Mouse (Mus musculus) CD8-positive naive resting alpha-beta T cell, adult 2 months (primary cell): ENCODE results near the gene 1700029H14Rik.

Experiments
- DNase-seq, 2 experiments: peaks; one replicate each; pipeline ENCODE4 v3.0.0; 2022; ENCODE audit warnings: low read depth in 2 of 2, low spot score in 2 of 2

The 1700029H14Rik gene

DNA sequence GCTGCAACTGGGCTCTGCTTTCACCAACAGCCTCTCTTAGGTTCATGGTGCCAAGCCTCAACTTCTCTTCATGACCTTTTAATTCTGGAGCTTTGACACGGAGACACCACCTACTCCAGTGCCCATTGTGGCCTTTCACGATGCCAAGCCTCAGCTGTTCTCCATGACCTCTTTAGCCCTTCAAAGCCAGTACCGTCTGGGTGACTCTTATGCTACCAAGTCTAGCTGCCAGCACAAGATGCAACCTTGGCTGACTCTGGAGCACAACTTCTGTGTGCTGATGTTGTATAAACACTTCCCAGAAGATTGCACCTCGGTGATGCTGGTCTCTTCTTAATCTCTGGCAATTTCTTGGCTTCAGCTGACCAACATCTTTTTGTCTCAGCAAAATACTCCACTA is 15.8 kb downstream of the 1700029H14Rik start:
- no peak for DNase-seq

GRCm38 (mm10) chr8:13541526-13541925 is 20.7 kb downstream of the 1700029H14Rik start:
- no peak for DNase-seq

- no peak for DNase-seq
Measured at GRCm38 (mm10) chr8:13540122-13540521, 22.1 kb downstream of the 1700029H14Rik start.

DNA sequence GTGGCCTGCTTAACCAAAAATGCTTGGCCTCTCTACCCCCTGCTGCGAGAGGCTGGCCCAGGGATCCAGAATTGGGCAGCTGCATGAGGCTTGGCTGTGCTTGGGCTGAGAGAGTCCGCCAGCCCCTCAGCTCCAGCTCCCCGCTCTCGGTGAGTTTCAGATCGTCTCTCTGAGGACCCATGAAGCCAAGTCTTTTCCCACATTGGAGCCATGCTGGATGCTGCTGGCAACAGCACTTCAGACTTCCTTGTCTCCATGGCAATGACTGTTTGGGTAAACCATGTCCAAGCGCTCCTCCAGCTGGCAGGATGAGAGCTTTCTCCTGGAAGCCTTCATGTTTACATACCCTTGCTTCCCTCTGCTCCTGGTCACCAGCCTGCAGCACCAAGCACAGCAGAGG is 23.4 kb downstream of the 1700029H14Rik start:
- no peak for DNase-seq

GRCm38 (mm10) chr8:13537102-13537501 is 25.2 kb downstream of the 1700029H14Rik start:
- DNase-seq, result no peak

- no peak for DNase-seq
Measured at GRCm38 (mm10) chr8:13533123-13533522, 29.1 kb downstream of the 1700029H14Rik start.

DNA sequence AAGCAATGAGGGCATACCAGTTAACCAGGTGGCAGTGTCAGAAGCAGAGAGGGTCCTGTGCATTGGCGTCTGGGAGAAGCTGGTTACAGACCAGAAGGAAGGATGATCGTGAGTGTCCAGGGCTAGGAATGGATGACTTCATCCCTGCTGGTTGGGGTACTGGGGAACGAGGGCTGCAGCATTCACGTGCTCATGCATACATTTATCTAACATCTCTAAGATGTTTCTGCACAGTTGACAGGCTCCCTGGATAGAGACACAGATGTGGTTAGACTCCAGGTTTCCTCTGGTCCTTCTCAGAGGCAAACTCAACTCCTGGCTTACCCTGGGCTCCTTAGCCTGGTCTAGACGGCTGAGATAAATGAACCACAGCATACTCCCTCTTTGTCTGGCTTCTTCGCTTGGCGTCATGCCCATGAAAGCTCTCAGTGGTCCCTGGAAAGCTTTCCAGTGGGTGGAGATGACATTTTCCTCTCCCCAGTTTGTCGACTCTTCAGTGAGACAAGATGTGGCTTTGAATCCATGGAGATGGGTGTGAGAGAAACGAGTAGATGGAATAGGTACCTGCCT is 30.6 kb downstream of the 1700029H14Rik start:
- no peak for DNase-seq

- DNase-seq, result no peak
Measured at GRCm38 (mm10) chr8:13530941-13531340, 31.3 kb downstream of the 1700029H14Rik start.

- DNase-seq, result no peak
Measured at GRCm38 (mm10) chr8:13530401-13530800, 31.9 kb downstream of the 1700029H14Rik start.

DNA sequence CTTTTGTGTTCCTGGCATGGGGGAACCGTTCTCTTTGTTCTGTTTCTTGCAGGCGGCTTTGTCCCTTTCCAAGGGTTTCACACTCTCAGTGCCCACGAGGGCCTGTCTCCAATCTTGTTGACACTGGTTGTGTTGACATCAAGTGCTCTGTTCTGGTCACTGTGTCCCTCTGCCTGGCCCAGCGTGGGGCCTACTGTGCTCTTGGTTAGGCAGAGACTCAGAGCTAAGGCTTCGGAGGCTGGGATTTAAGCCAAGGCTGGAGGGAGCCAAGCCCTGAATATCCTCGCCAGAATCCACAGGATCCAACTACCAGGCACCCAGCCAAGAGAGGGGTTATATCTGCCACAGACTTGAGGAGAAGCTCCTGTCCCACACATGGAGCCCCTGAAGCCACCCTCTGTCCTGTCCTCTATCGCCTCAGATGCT is 32.4 kb downstream of the 1700029H14Rik start:
- DNase-seq, result no peak

- no peak for DNase-seq
Measured at GRCm38 (mm10) chr8:13529011-13529840, 33.0 kb downstream of the 1700029H14Rik start.

DNA sequence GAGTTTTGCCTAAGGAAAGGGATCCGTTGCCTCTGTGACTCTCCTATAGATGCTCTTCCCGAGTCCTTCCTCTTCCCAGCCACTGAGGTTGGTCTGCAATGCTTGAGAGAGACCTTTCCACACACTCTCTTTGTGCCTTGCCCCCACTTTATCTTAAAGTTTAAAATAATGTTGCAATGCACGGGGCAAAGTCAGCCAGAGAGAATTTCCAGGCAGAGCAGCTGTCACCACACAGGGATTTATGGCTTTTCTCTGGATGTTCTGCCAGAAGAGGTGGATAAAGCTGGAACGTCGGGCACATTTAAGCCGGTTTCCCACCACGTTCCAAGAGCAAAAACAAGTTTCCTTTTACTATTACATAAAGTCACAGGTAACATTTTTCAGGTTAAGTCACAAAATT is 40.9 kb downstream of the 1700029H14Rik start:
- DNase-seq, result no peak

DNA sequence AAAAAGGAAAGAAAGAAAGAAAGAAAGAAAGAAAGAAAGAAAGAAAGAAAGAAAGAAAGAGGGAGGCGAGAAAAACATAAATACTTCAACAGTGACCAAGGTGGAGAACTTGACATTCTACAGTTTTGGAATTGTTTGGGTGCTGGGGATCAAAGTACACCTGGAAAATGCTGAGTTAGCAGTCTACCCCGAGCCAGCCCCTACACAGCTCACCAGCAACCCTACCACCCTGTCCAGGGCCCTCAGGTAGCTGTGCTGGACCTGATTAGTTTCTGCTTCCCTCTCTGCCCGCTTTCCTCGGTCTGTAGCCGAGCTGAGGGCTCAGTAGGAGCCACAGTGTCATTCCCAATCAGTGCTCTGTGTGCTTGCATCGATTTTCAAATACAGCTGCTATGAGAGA is 41.9 kb downstream of the 1700029H14Rik start:
- DNase-seq, result no peak

GRCm38 (mm10) chr8:13519503-13519902 is 42.8 kb downstream of the 1700029H14Rik start:
- no peak for DNase-seq

DNA sequence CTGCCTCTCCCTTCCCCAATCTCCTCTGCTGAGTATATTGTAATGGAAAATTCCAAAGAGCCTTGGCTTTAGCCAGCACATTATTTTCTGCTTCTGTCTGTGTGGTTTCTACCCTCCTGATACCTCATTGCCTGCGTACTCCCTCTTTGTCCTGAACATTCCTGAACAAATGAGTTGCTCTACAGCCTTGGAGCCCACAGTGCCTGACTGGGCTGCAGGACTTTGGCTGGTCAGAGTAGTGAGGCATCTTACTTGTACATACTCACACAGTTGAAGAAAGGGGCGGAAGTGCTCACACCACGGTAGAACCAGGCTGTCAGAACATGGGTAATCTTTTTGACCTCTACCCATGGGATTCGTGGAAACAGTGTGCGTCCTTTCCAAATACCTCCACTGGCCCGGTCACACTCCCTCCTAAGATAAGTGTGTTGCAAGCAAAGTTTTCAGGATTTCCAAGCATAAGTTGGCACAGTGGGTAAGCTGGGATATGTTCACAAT is 44.9 kb downstream of the 1700029H14Rik start:
- DNase-seq, result no peak

GRCm38 (mm10) chr8:13516728-13517127 is 45.5 kb downstream of the 1700029H14Rik start:
- DNase-seq, result no peak

DNA sequence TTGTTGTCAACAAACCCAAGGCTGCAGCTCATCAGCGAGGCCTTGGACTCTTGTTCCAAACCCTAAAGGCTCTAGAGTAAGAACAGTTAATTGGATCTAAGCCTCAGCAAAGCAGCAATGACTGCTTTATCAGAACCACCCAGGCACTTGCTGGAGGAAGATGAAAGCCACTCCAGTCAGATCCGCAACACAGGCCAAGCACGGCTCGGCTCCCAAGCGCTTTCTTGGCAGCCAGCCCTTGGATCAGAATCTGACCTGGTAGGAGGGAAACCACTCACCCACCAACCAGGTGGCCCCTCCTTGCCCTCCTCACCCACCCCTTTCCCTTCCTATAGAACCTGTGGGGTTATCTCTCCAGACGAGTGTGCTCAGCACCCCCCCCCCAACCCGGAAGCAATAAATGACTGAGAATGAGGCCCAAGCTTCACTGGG is 46.2 kb downstream of the 1700029H14Rik start:
- DNase-seq, result no peak

- no peak for DNase-seq
Measured at GRCm38 (mm10) chr8:13513556-13514370, 48.5 kb downstream of the 1700029H14Rik start.

- DNase-seq, result no peak
Measured at GRCm38 (mm10) chr8:13512677-13513076, 49.6 kb downstream of the 1700029H14Rik start.

- no peak for DNase-seq
Measured at GRCm38 (mm10) chr8:13512016-13512415, 50.2 kb downstream of the 1700029H14Rik start.

DNA sequence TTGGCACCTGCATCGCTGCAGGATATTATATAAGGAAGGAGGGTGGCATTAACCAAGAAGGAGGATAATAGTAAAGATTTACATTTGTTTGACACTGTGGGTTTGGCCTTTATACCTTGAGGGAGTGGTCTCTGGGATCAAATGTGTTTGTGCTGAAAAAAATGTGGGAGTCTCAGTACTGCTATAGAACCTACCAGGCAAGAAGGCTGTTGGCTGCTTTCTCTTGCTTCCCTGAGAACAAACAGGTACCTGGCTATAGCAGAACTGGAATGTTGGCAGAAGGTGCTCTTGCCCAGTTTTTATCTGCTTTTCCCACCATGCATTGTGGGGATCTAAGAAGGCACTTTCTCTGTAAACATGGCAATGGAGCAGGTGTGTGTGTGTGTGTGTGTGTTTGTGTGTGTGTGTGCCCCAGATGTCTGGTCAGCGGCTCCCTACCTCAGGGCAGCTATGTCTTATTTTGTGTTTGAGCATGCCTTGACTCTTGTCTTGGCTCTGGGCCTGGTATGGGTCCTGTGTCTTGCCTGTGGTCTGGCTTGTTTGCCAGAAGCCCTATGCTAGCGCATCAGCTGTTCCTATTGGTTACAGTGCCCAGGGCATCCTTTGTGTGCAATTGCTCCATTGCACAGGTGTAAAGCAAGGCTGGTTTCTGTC is 54.9 kb downstream of the 1700029H14Rik start:
- no peak for DNase-seq
